Mouse (Mus musculus): Measurements from ENCODE around the gene Zfp987. TPM values are rescaled to one million over a fixed set of nuclear protein-coding genes. Genes with fewer than 3 reads are reported as not detected.
A peak's percentile ranks its signal among the peaks of the same experiment; 100 is the strongest.
"Not testable (repeated sequence)": the region's sequence is repeated elsewhere in the genome, so short reads cannot be mapped to it uniquely, and the experiment has no call there.

The Zfp987 gene
- polyA plus RNA-seq, 1 experiment from 2014 or later: not detected

DNA sequence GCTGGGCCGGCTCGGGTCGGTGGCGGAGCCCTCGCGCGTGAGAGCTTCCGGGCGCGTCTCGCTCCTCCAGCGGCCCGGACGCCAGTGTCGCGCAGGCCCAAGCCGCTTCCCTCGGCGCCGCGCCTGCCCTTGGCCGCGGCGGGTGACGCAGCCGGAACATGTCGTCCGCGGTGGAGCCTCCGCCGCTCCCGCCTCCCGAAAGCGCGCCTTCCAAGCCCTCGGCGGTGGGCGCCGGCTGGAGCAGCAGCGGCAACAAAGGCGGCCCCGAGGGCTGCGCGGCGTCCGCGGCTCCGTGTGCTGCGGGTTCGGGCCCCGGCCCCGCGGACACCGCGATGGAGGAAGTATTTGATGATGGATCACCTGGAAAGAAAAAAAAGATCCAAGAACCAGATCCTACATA lies 29.5 kb upstream of the Zfp987 start:
- not testable (repeated sequence) for H3K4me1 ChIP-seq; H3K9ac ChIP-seq (replicated peaks); H3K4me3 ChIP-seq; H3K36me3 ChIP-seq; H3K27me3 ChIP-seq; ATAC-seq (replicated peaks); H3K27ac ChIP-seq (replicated peaks)
- Histone ChIP-seq H3K4me2 (replicated peaks) (peak overlapping the region; percentile 8; the same call in 1 of the 2 replicates), H3K9me3 (peaks cover 17% of the 10 kb centered on the region)
- WGBS: 24% methylated on average over 55 of the region's 55 CpGs

DNA sequence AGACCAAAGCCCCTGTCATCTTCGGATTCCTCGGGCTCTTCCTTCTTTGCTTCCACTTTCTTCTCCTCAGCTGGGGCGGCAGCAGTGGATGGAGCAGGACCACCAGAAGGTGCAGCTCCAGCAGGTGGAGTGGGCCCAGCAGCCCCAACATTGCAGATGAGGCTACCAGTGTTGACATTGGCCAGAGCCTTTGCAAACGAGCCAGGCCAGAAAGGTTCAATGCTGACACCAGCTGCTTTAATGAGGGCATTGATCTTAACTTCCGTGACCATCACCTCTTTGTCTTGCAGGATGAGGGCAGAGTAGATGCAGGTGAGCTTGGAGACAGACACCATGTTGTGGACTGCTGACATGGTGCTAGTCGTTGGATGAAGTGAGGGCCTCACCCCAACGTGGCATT lies 23.8 kb upstream of the Zfp987 start:
- H3K27me3 ChIP-seq; H3K27ac ChIP-seq (replicated peaks); H3K4me1 ChIP-seq; H3K36me3 ChIP-seq; H3K4me3 ChIP-seq; H3K4me2 ChIP-seq (replicated peaks); H3K9me3 ChIP-seq; H3K9ac ChIP-seq (replicated peaks); ATAC-seq (replicated peaks): not testable (repeated sequence)
- 83% methylated on average over 7 of the region's 7 CpGs for WGBS

DNA sequence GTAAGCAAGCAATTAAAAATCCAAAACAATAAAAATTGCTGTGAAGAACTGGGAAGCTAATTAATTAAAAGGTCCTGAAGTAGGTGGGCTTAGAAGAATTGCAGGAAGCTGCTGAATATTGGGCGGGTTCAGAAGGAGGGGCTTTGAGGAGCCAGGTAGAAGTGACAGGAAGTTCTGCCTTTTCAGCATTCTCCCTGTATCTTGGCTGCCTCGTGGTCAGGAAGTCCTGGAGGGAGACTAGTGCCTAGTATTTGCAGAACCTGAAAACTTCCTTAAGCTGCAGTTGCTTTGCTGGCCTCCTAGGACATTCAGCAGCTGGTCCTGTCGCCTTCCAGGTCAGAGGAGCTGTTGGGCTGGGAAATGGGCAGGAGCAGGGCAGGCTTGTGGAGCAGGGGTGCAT lies 4.3 kb downstream of the Zfp987 start:
- H3K4me3 ChIP-seq; H3K27ac ChIP-seq (replicated peaks); H3K27me3 ChIP-seq; H3K4me1 ChIP-seq; ATAC-seq (replicated peaks); H3K4me2 ChIP-seq (replicated peaks); H3K9ac ChIP-seq (replicated peaks); H3K9me3 ChIP-seq; H3K36me3 ChIP-seq: not testable (repeated sequence)
- WGBS: 49% methylated on average over 3 of the region's 3 CpGs

DNA sequence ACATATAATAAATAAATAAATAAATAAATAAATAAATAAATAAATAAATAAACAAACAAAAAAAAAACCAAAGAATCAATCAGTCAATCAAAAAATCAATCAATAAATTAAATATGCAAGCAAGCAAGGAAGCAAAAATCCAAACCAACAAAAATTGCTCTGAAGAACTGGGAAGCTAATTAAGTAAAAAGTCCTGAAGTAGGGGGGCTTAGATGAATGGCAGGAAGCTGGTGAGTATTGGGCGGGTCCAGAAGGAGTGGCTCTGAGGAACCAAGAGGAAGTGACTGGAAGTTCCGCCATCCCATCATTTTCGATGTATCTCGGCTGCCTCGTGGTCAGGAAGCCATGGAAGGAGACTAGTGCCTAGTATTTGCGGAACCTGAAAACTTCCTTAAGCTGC lies 59.4 kb downstream of the Zfp987 start, which contains the start of gene Zfp600:
Zfp600 (plus strand) TSS at position 301 of the 400 bp plus-strand sequence.
- not testable (repeated sequence) for H3K27ac ChIP-seq (replicated peaks); H3K9ac ChIP-seq (replicated peaks); H3K4me1 ChIP-seq; H3K9me3 ChIP-seq; H3K4me3 ChIP-seq; H3K36me3 ChIP-seq; ATAC-seq (replicated peaks); H3K27me3 ChIP-seq; H3K4me2 ChIP-seq (replicated peaks)
- no CpG with 5 or more reads among the region's 6 CpGs for WGBS

DNA sequence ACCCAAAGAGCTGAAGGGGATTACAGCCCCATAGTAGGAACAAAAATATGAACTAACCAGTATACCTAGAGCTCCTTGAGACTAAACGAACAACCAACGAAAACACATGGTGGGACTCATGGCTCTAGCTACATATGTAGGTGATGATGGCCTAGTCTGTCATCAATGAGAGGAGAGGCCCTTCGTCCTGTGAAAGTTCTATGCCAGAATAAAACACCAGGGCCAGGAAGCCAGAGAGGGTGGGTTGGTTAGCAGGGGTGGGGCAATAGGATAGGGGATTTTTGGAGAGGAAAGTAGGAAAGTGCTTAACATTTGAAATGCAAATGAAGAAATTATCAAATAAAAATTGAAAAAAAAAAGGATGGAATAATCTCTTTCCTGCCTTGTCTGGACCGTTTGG lies 65.8 kb downstream of the Zfp987 start:
- not testable (repeated sequence) for H3K4me3 ChIP-seq; H3K9ac ChIP-seq (replicated peaks); ATAC-seq (replicated peaks); H3K4me1 ChIP-seq; H3K27ac ChIP-seq (replicated peaks); H3K36me3 ChIP-seq; H3K27me3 ChIP-seq; H3K4me2 ChIP-seq (replicated peaks)
- peaks cover 14% of the 10 kb centered on the region for H3K9me3 ChIP-seq
- WGBS: 85% methylated on average over 4 of the region's 4 CpGs

DNA sequence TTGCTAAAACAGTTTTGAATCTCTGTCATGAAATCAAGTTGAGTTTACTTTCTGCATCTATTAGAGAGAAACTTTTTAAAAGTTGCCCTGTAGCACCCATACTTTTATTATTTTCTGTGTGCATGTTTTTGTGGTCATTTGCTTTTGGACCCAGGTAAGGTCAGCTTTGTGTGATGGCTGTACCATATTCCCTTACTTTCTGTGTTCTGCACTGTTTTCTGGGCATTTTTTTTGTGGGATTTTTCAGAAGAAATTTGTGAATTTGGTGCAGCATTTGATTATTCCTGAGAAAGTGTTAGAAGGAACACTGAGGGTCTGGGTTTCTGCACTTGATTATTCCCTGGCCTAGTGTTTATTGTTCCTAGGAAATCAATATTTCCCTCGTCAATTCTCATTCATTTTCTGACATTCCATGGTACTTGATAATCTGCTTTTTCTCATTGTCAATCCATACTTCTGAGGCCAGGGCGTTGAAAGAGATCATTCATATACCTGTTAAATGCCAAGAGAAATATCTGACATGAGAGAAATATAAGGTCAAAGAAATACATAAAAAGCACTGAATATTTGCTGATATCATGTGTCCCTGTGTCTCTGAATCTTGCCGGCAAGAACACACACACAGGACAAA lies 70.2 kb downstream of the Zfp987 start:
- peaks cover 20% of the 10 kb centered on the region for H3K9me3 ChIP-seq
- not testable (repeated sequence) for H3K9ac ChIP-seq (replicated peaks); ATAC-seq (replicated peaks); H3K4me2 ChIP-seq (replicated peaks); H3K27ac ChIP-seq (replicated peaks); H3K4me1 ChIP-seq; H3K27me3 ChIP-seq; H3K36me3 ChIP-seq; H3K4me3 ChIP-seq
- 81% methylated on average over 3 of the region's 3 CpGs for WGBS

- H3K27me3 ChIP-seq; H3K9ac ChIP-seq (replicated peaks); H3K4me1 ChIP-seq; H3K4me3 ChIP-seq; H3K4me2 ChIP-seq (replicated peaks); H3K27ac ChIP-seq (replicated peaks); H3K36me3 ChIP-seq: not testable (repeated sequence)
- 81% methylated on average over 10 of the region's 10 CpGs for WGBS
- peaks cover 20% of the 10 kb centered on the region for H3K9me3 ChIP-seq
- peak; percentile 58; the same call in 1 of the 2 replicates for ATAC-seq (replicated peaks)
Measured at GRCm38 (mm10) chr4:146167879-146168532, 70.9 kb downstream of the Zfp987 start.

DNA sequence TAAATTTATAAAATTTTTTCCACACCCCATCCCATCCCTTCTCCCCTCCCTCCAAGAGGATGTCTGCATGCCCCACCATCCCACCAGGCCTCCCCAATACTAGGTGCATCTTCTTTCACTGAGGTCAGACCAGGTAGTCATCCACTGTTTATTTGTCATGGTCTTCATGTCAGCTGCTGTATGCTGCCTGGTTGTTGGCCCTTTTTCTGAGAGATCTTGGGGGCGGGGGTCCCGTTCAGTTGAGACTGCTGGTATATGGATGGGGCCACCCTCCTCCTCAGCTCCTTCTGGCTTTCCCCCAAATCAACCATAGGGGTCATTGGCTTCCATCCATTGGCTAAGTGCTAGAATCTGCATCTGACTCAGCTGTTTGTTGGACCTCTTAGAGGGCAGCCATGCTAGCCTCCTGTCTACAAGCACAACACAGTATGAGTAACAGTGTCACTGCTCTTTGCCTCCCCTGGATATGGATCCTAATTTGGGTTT lies 71.7 kb downstream of the Zfp987 start:
- not testable (repeated sequence) for H3K4me1 ChIP-seq; H3K27ac ChIP-seq (replicated peaks); H3K4me3 ChIP-seq; H3K36me3 ChIP-seq; H3K9ac ChIP-seq (replicated peaks); H3K27me3 ChIP-seq; H3K4me2 ChIP-seq (replicated peaks)
- WGBS: no CpG with 5 or more reads among the region's 2 CpGs
- ATAC-seq (replicated peaks): peak; percentile 57
- peaks cover 24% of the 10 kb centered on the region for H3K9me3 ChIP-seq

DNA sequence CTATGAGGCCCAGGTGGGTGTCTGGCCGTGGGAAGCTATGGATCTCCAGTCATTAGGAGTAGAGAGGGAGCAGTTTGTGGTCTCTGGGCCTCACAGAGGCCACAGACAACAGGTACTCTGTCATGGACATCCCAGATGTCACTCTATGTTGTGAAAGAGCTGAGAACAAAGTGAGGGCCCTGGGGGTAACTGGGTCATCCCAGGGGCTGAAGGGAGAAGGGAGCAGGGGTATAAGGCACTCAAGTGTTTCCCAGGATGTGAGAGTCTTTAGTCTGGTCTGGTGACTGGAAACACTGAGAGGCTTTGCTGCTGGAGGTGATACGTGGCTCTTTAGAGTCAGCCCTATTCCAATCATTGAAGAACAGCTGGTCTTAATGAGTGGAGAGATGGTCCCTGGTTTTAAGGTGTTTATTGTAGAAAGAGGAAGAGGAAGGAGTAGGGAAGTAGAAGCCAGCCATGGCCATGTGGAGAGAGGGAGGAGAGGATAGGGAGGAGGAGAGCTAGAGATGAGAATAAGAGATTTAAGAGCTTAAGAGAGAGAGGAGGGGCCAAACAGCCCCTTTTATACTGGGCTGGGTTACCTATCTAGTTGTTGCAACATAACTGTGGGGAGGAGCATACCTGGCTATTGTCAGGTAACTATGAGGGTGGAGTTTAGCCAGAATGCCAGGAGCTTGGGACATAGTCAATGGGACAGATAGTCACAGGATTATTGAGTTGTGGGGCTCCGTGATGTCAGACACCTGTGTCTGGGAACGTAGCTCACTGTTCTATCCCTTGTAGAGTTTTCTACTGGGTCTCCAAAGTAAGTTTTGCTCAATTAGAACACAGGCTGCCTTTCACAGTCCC lies 76.5 kb downstream of the Zfp987 start:
- peaks cover 14% of the 10 kb centered on the region for H3K9me3 ChIP-seq
- H3K4me2 ChIP-seq (replicated peaks); H3K9ac ChIP-seq (replicated peaks); H3K27ac ChIP-seq (replicated peaks); H3K27me3 ChIP-seq; H3K4me3 ChIP-seq; H3K4me1 ChIP-seq; H3K36me3 ChIP-seq: not testable (repeated sequence)
- peak; percentile 66; the same call in 1 of the 2 replicates for ATAC-seq (replicated peaks)
- WGBS: 63% methylated on average over 4 of the region's 4 CpGs

Other genes with a start within 250 kb of the Zfp987 start
- not detected in 2 replicates for gene Zfp986, start 228.5 kb upstream of the Zfp987 start, polyA plus RNA-seq (2015; fragmentation: Nextera tagmentation; extraction: Ambion mirVana)
- gene Zfp600, start 59.5 kb downstream of the Zfp987 start, polyA plus RNA-seq (2015; fragmentation: Nextera tagmentation; extraction: Ambion mirVana): not detected in 2 replicates